ENCODE assay signal across 10 mouse cellular contexts in the genomic region with DNA sequence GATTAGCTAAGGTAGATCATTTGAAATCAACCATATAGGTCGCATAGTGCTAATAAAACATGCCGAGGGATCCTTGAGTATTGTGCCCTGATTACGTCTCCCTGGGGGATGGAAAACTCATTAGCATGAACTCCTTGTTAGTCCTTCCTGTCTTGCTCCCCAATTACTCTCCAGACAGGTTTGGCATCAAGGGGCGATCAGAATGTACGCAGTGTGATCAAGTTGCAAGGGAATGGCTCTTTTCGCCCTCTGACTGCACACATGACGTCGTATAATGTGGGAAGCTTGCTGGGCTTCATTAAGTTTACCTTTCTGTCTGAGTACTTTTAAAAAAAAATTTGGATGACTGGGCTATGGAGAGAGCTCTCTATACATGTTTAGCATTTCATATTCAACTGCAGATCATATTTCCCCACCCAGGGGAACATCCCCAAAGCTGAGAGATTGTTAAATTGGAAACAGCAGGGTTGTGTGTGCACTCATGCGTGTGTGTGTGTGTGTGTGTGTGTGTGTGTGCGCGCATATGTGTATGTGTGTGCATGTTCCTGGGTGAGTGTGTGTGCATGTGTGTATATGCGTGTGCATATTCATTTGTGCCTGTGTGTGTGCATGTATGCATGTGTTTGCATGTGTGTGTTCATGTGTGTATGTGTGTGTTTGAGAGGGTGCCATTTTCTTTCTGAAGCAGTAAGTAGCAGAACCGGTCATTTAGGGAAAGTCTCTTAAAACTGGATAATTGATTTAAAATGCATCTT.
"Had no signal": no experiment of that assay in that cellular context is flagged by ENCODE, and none has a peak within 500 bp of the region (broad histone marks: within the 10 kb centered on the region; RNA-seq: fewer than 3 reads in every experiment).

No protein-coding gene starts in this region.

- H3K9me3 ChIP-seq: midbrain, embryonic 13.5 days had no signal

- H3K9ac ChIP-seq: liver, embryonic 14.5 days; midbrain, embryonic 13.5 days had no signal

- H3K4me3 ChIP-seq: left cerebral cortex, adult 2 months; midbrain, embryonic 13.5 days; myocyte had no signal

- DNase-seq: kidney, postnatal 10 days; kidney, postnatal 4 days; lung, adult 18-20 months; right cerebral cortex, adult 18-20 months; right cerebral cortex, postnatal 25 days; thymus, postnatal 4 days had no signal

- H3K36me3 ChIP-seq: midbrain, embryonic 13.5 days had no signal

- H3K27ac ChIP-seq: left cerebral cortex, adult 2 months; liver, embryonic 14.5 days; midbrain, embryonic 13.5 days had no signal

- H3K4me2 ChIP-seq: midbrain, embryonic 13.5 days had no signal

- ATAC-seq: midbrain, embryonic 13.5 days had no signal
